Mouse (Mus musculus) WW6 (cell line): Measurements from ENCODE around the gene Vps35l.

ENCODE experiments used
- DNase-seq: peaks from one replicate; pipeline ENCODE4 v3.0.0-alpha.2; 2013; ENCODE audit warnings: low read depth, low spot score

Gene Vps35l

GRCm38 (mm10) chr7:118819666-118820065 is 79.6 kb downstream of the Vps35l start:
- no peak for DNase-seq

- no peak for DNase-seq
Observed at GRCm38 (mm10) chr7:118821356-118821755, 81.3 kb downstream of the Vps35l start.

- no peak for DNase-seq
Observed at GRCm38 (mm10) chr7:118821887-118822556, 82.0 kb downstream of the Vps35l start.

GRCm38 (mm10) chr7:118824451-118824850 is 84.4 kb downstream of the Vps35l start:
- no peak for DNase-seq

- DNase-seq, result no peak
Observed at GRCm38 (mm10) chr7:118827975-118828416, 88.0 kb downstream of the Vps35l start.

- DNase-seq, result no peak
Observed at GRCm38 (mm10) chr7:118837901-118838300, 97.9 kb downstream of the Vps35l start.

GRCm38 (mm10) chr7:118841030-118841745 is 101.2 kb downstream of the Vps35l start:
- no peak for DNase-seq

- DNase-seq, result no peak
Observed at GRCm38 (mm10) chr7:118841796-118842195, 101.8 kb downstream of the Vps35l start.

GRCm38 (mm10) chr7:118842938-118843337 is 102.9 kb downstream of the Vps35l start:
- no peak for DNase-seq

- DNase-seq, result no peak
Observed at GRCm38 (mm10) chr7:118845141-118845540, 105.1 kb downstream of the Vps35l start.

- no peak for DNase-seq
Observed at GRCm38 (mm10) chr7:118846329-118846728, 106.3 kb downstream of the Vps35l start.

GRCm38 (mm10) chr7:118848796-118849195 is 108.8 kb downstream of the Vps35l start:
- DNase-seq, result no peak

- DNase-seq, result no peak
Observed at GRCm38 (mm10) chr7:118849543-118850250, 109.7 kb downstream of the Vps35l start.

- DNase-seq, result no peak
Observed at GRCm38 (mm10) chr7:118850676-118851290, 110.8 kb downstream of the Vps35l start.

GRCm38 (mm10) chr7:118851571-118851970 is 111.5 kb downstream of the Vps35l start:
- DNase-seq, result no peak

- no peak for DNase-seq
Observed at GRCm38 (mm10) chr7:118852611-118853010, 112.6 kb downstream of the Vps35l start.

- no peak for DNase-seq
Observed at GRCm38 (mm10) chr7:118854606-118855005, 114.6 kb downstream of the Vps35l start.

- peak; percentile 86 for DNase-seq
Observed at GRCm38 (mm10) chr7:118855171-118855876, 115.3 kb downstream of the Vps35l start, which contains the start of gene Iqck. Gene Iqck, plus strand, starts transcription at chr7:118855752.

GRCm38 (mm10) chr7:118855877-118856304 is 115.9 kb downstream of the Vps35l start, which contains the start of gene Knop1:
Gene Knop1, minus strand, starts transcription at chr7:118856254.
- peak; percentile 24 for DNase-seq

- no peak for DNase-seq
Observed at GRCm38 (mm10) chr7:118858640-118859039, 118.6 kb downstream of the Vps35l start.

- DNase-seq, result no peak
Observed at GRCm38 (mm10) chr7:118865362-118865761, 125.3 kb downstream of the Vps35l start.
